Mouse (Mus musculus) erythroblast, adult 5-6 weeks (primary cell): ENCODE measurements around the gene Adgrf1. TPM values are rescaled to one million over a fixed set of nuclear protein-coding genes. Genes with fewer than 3 reads are reported as not detected.

Experiments used
- ATAC-seq: replicated peaks from 2 replicates; pipeline ENCODE4 v1.8.0; 2016; ENCODE audit warnings: moderate number of reproducible peaks, mild to moderate bottlenecking, moderate TSS enrichment, inconsistent platforms; ENCODE audit not compliant: poor library complexity, low FRiP score, severe bottlenecking
- total RNA-seq, 2 experiments: library from RNA; stranded (forward) in 1 of 2; stranded (reverse) in 1 of 2; fragments of 150-400 nt in 1 of 2; fragments of 200-764, 138-1000 nt in 1 of 2; gene quantifications; 2 replicates each; pipeline versions ENCODE4 v1.2.3 to v1.2.4; 2015 to 2017; ENCODE audit warnings: low replicate concordance in 2 of 2

Gene Adgrf1
- total RNA-seq, 2 experiments from 2014 or later, result not detected

- no peak for ATAC-seq
Observed at GRCm38 (mm10) chr17:43357902-43358539, 87.9 kb downstream of the Adgrf1 start.

DNA sequence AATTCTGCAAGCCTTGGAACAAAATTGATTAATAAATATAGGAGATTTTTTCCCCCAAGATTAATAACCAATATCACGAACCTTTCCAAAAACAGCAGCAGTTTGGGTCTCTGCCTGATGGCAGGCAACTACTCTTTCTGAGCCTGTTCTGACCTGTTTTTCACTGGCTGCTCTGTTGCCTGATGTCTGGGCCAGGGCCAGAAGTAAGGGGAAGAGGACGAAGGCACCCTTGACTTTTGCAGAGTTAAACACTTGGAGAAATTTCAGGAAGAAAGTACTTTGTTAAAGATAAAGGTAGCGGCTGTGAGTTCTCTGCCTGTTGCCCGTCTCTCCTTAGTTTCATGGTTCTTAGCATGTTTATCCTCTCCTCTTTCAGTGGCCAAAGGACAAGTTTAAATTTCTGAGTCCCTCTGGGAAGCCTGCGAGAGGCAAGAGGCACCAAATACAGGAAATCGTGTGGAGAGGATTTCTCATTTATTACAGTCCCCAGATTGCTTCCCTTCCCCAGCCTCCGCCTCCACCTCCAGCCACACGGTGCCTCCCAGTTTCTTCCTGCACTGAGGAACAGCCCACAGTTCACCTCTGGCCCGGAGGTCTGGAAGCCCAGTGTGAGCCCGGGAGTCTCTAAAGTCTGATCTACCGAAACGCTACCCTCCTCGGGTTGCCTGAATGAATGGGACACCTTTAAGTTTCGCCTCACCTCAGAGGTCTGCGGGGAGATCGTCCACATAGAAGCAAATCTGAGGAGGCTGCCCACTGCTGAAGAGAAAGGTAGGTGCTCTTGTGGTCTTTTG lies 89.9 kb downstream of the Adgrf1 start, which contains the start of gene Adgrf5:
Adgrf5 (plus strand) TSS at position 626 of the 794 bp plus-strand sequence.
- no peak for ATAC-seq

DNA sequence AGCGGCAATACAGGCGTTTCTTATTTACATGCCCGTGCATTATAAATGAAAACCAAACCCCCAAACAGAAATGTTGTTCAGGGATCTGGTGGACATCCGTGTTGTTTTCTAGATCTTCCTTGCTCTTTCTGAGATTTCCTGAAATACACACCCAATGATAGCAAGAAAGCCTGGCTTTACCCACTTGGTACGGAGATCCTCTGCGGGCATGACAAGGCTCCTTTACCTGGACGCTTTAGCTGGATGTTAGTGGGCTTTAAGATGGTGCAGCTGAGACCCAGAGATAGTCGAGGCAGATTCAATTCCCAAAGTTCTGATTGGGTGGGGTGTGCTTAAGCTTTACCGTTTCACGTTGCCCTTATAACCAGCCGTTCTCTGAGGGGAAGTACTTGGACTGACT lies 90.9 kb downstream of the Adgrf1 start:
- ATAC-seq, result no peak

GRCm38 (mm10) chr17:43362362-43362761 lies 92.2 kb downstream of the Adgrf1 start:
- no peak for ATAC-seq

DNA sequence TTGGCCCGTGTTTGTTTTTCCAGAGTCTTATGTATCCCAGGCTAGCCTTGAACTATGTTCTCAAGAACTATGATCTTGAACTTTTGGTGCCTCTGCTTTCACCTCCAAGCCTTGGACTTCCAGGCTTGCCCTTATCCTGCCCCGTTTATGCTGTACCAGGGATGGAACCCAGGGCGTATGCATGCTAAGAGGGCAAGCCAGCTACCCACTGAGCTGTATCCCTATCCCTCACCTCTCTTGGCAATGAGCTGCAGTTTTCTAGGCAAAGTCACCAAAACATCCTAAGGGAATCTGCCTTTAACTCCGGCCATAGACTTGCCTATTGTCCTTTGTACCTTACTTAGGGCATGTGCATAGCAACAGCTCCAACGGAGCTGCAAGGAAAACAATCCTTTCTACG lies 92.8 kb downstream of the Adgrf1 start:
- ATAC-seq, result no peak

DNA sequence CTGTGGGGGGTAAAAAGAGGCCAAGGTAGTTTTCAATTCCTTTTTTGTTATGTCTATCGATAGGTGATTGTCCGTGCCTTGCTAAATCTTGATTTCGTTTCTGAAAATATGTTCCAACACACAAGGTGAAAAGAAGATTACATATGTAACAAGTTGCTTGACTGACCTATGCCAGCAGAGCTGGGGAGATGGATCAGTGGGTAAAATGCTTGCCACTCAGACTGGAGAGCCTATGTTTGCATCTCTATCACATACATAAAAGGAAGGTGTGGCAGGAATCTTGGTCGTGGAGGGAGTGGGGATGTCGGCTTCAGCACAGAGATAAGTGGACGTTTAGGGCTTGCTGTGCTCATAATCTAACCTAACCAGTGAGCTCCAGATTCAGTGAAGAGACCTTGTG lies 93.8 kb downstream of the Adgrf1 start:
- ATAC-seq, result no peak

DNA sequence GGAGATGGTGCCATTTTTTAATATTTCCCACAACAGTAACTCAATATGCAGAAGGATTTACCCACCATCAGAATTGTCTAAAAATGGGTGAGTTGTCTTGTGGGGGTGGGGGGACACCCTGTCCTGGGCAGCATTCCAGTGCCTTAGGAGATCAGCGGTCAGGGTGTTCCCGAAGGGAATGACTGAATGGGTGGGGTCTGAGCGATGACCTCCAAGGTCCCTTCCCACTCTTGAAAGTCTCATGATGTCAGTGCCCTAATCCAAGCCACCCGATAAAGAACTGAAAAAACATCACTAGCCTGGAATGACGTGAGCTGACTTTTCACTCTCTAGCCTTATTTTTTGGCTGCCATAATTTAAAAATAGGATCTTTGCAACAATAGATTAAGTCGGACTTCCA lies 95.2 kb downstream of the Adgrf1 start:
- no peak for ATAC-seq

- no peak for ATAC-seq
Observed at GRCm38 (mm10) chr17:43366486-43366885, 96.4 kb downstream of the Adgrf1 start.

DNA sequence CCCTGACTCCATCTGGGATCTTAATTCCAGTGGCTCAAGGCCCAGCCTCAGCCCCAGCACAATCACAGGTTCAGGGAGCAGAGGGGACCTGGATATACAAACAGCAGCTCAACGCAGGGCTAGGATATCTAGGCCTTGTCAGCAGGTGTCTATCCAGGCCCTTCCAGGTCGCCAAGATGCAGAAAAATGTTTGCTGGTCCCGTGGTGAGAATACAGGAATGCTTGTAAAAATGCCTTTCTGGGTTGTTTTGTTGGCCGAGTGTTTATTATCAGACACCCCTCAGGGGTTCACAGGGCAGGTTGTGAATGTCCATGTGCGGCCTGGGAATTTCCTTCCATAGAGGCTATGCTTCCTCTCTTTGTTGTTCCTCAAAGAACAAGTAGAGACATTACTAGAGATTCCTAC lies 98.0 kb downstream of the Adgrf1 start:
- ATAC-seq, result no peak

GRCm38 (mm10) chr17:43372604-43373003 lies 102.5 kb downstream of the Adgrf1 start:
- ATAC-seq, result no peak

- no peak for ATAC-seq
Observed at GRCm38 (mm10) chr17:43374020-43374419, 103.9 kb downstream of the Adgrf1 start.

Other genes with a start within 250 kb of the Adgrf1 start
- 0.21 and 0.38 TPM in 2 replicates for gene Adgrf5, start 90.1 kb downstream of the Adgrf1 start, total RNA-seq (2015; ENCODE audit: low replicate concordance)
- gene Adgrf5, start 90.1 kb downstream of the Adgrf1 start, total RNA-seq (2017; ENCODE audit: low replicate concordance), result 0.85 and 0.98 TPM in 2 replicates
- not detected in 2 replicates for gene Mep1a, start 232.5 kb downstream of the Adgrf1 start, total RNA-seq (2015; ENCODE audit: low replicate concordance)
- not detected in 2 replicates for gene Mep1a, start 232.5 kb downstream of the Adgrf1 start, total RNA-seq (2017; ENCODE audit: low replicate concordance)